Comparison of ENCODE assay signal across 8 mouse cellular contexts in genomic region chr5:140418489-140419441, GRCm38 (mm10). TPM values are rescaled to one million over a fixed set of nuclear protein-coding genes. Genes with fewer than 3 reads are reported as not detected.
DNase-seq lines count a peak whose midpoint lies in the region; ATAC-seq lines count a peak whose summit lies in the region.

Eif3b (plus strand) TSS chr5:140419328.

- H3K4me1 ChIP-seq in heart, embryonic 10.5 days = peaks cover 23% of the 10 kb centered on the region
- peaks cover 27% of the 10 kb centered on the region for H3K4me1 ChIP-seq in kidney, embryonic 15.5 days

- peak within 1 kb of the TSS; percentile 85 for H3K4me2 ChIP-seq in kidney, embryonic 15.5 days

- H3K9me3 ChIP-seq in heart, embryonic 10.5 days = no peaks in the 10 kb centered on the region
- H3K9me3 ChIP-seq in kidney, embryonic 15.5 days (replicated peaks) = no peaks in the 10 kb centered on the region

- H3K9ac ChIP-seq in kidney, embryonic 15.5 days = peak within 1 kb of the TSS; percentile 99

- ATAC-seq in erythroblast, adult 5-6 weeks (replicated peaks; ENCODE audit: low FRiP score, poor library complexity, severe bottlenecking) = peak; percentile 90
- peak; percentile 94 for ATAC-seq in kidney, embryonic 15.5 days (replicated peaks; ENCODE audit: low FRiP score)
- ATAC-seq in monocyte, adult 5-6 weeks (replicated peaks; ENCODE audit: insufficient number of reproducible peaks, low FRiP score, low TSS enrichment, poor library complexity, severe bottlenecking) = peak; percentile 91

- peaks cover 16% of the 10 kb centered on the region for H3K36me3 ChIP-seq in heart, embryonic 10.5 days
- peaks cover 23% of the 10 kb centered on the region for H3K36me3 ChIP-seq in kidney, embryonic 15.5 days

- no peaks in the 10 kb centered on the region for H3K27me3 ChIP-seq in heart, embryonic 10.5 days (ENCODE audit: insufficient read depth, poor library complexity, severe bottlenecking)
- H3K27me3 ChIP-seq in kidney, embryonic 15.5 days = no peaks in the 10 kb centered on the region

- under 1% methylated on average over 65 of the region's 65 CpGs for WGBS in heart, embryonic 10.5 days
- under 1% methylated on average over 65 of the region's 65 CpGs for WGBS in kidney, embryonic 15.5 days

- peak within 1 kb of the TSS; percentile 98 for H3K27ac ChIP-seq in heart, embryonic 10.5 days
- H3K27ac ChIP-seq in kidney, embryonic 15.5 days = peak within 1 kb of the TSS; percentile 97

- peak; percentile 89 to 91 for DNase-seq in B cell, adult 2 months
- peak; percentile 97 for DNase-seq in brain, adult 2 months (ENCODE audit: low read depth, low spot score)
- peak; percentile 94 for DNase-seq in heart, embryonic 10.5 days (ENCODE audit: low spot score)
- DNase-seq in liver = peak; percentile 93
- peak; percentile 88 to 94 for DNase-seq in spleen, postnatal 4 days (ENCODE audit: low spot score in 2 of 2)

- H3K4me3 ChIP-seq in heart, embryonic 10.5 days = peak within 1 kb of the TSS; percentile 100
- peak within 1 kb of the TSS; percentile 100 for H3K4me3 ChIP-seq in kidney, embryonic 15.5 days (replicated peaks)

RNA-seq across cellular contexts. Expression of gene Eif3b, which starts in this region (rescaled TPM):
- total RNA-seq in erythroblast, adult 5-6 weeks (2015; ENCODE audit: low replicate concordance) = 58.0 and 74.0 TPM in 2 replicates
- total RNA-seq in erythroblast, adult 5-6 weeks (2017; ENCODE audit: low replicate concordance) = 17.0 and 37.8 TPM in 2 replicates
- polyA plus RNA-seq in heart, embryonic 10.5 days (2016; fragmentation: Nextera tagmentation; extraction: Ambion mirVana) = 125 and 201 TPM in 2 replicates
- polyA plus RNA-seq in kidney, embryonic 15.5 days (2015; fragmentation: Nextera tagmentation; extraction: Ambion mirVana) = 116 and 127 TPM in 2 replicates
- total RNA-seq in monocyte, adult 5-6 weeks (2017) = 58.0 to 92.8 TPM (median 85.6 TPM) in 3 replicates

Comparison
In these comparisons a context has a peak if more than half of its experiments do, and no peak if none do; other contexts are left out.
1. Peak in every context shown above with its lines: DNase-seq, ATAC-seq, H3K4me3 ChIP-seq and H3K27ac ChIP-seq.